Mouse (Mus musculus) forebrain, embryonic 10.5 days (tissue): ENCODE data around the gene Rpl22l1. TPM values are rescaled to one million over a fixed set of nuclear protein-coding genes. Genes with fewer than 3 reads are reported as not detected.

Experiments used
- DNase-seq: peaks from one replicate; pipeline ENCODE4 v3.0.0-alpha.2; 2017; ENCODE audit warnings: low spot score; ENCODE audit errors: extremely low spot score
- H3K27ac ChIP-seq: fragments of 300-500 bp; sonication (generic); 2 replicates; pipeline ENCODE4 v1.5.1; 2016; ENCODE audit warnings: mild to moderate bottlenecking
- H3K27me3 ChIP-seq: fragments of 300-500 bp; sonication (generic); 2 replicates; pipeline ENCODE4 v1.6.1; 2016; ENCODE audit warnings: mild to moderate bottlenecking; ENCODE audit not compliant: poor library complexity, severe bottlenecking
- H3K36me3 ChIP-seq: fragments of 300-500 bp; sonication (generic); replicated peaks from 2 replicates; pipeline ENCODE4 v1.6.1; 2016; ENCODE audit warnings: mild to moderate bottlenecking, moderate library complexity
- H3K4me1 ChIP-seq: fragments of 300-500 bp; sonication (generic); 2 replicates; pipeline ENCODE4 v1.6.1; 2016
- H3K4me3 ChIP-seq: fragments of 300-500 bp; sonication (generic); 2 replicates; pipeline ENCODE4 v1.5.1; 2016; ENCODE audit warnings: mild to moderate bottlenecking, moderate library complexity
- H3K9me3 ChIP-seq: fragments of 300-500 bp; sonication (generic); 2 replicates; pipeline ENCODE4 v1.6.1; 2016; ENCODE audit warnings: mild to moderate bottlenecking, moderate library complexity
- WGBS: fragments of 180-500 bp; shearing (Covaris S2); methylation state at CpG from one replicate; pipeline ENCODE4 v1.1.7; 2016; 5-methylcytosine and 5-hydroxymethylcytosine counted together
- polyA plus RNA-seq: library from polyadenylated mRNA; unstranded; fragments of >200 nt; fragmentation: Nextera tagmentation; extraction: Ambion mirVana; gene quantifications from 2 replicates; pipeline ENCODE4 v1.2.1, GENCODE M21; 2016

Gene Rpl22l1
- polyA plus RNA-seq, 1 experiment from 2014 or later = 338 TPM

DNA sequence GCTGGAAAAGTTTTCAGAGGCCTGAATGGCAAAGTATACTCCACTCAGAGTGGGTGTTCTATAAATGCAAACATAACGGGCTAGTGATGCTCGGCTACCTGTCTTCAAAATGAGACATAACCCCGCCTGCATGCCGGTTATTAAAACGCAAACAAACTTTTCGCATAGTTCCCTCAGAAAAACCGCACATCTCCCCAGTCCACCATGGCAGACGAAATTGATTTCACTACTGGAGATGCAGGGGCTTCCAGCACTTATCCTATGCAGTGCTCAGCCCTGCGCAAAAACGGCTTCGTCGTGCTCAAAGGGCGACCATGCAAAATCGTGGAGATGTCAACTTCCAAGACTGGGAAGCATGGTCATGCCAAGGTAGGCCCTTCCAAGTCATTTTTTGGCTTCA lies 23.4 kb upstream of the Rpl22l1 start:
- no peak for DNase-seq
- peaks cover 8% of the 10 kb centered on the region; the same call in 1 of the 2 replicates for H3K9me3 ChIP-seq
- peaks cover 31% of the 10 kb centered on the region for H3K27me3 ChIP-seq
- peak overlapping the region; percentile 83 for H3K4me3 ChIP-seq
- H3K36me3 ChIP-seq = 0 out of 2 replicates have a peak, but pooled peaks cover 5% of the 10 kb centered on the region
- peak overlapping the region; percentile 83 for H3K27ac ChIP-seq
- peaks cover 16% of the 10 kb centered on the region for H3K4me1 ChIP-seq
- WGBS = 21% methylated on average over 14 of the region's 14 CpGs

DNA sequence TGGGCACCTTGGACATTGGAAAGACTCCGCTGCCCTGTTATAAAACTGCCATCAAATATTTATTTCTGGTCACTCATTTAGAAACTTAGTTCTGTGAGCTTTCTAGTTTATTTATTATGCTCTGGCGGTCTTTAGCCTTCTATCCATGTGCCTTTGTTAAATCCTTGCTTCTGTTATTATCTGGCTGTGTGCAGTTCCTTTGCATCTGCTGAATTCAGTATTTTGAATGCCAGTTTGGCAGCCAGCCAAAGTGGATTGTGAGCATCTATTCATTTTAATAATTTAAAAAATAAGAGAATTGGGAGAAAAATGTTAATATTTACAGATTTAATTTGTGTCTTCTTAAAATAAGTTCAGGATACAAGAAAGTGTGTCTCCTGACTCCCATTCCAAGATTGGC lies 21.1 kb upstream of the Rpl22l1 start:
- Histone ChIP-seq H3K27me3 (peaks cover 30% of the 10 kb centered on the region), H3K27ac (no peak overlapping the region), H3K9me3 (peaks cover 8% of the 10 kb centered on the region; the same call in 1 of the 2 replicates), H3K4me3 (no peak overlapping the region), H3K4me1 (peaks cover 16% of the 10 kb centered on the region), H3K36me3 (0 out of 2 replicates have a peak, but pooled peaks cover 5% of the 10 kb centered on the region)
- WGBS = 94% methylated on average over 2 of the region's 2 CpGs
- no peak for DNase-seq

DNA sequence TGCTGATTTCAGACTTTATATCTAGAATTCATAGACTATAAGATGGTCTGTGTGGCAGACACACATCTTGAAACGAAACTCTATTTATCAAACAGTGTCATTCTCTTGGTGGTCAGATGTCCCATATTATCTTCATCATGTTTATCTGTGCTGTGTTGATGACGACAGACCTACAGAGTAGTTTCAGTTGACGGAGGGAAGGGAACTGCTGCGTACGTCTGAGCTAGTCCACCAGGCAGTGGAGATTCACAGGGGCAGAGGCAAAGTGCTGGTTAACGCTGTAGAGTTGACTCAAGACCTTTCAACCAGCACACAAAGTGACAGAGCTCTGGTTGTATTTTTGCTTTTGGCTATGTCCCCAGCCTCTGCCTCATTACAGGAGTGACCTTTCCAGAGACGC lies 10.4 kb upstream of the Rpl22l1 start:
- 90% methylated on average over 7 of the region's 7 CpGs for WGBS
- Histone ChIP-seq H3K27ac (no peak overlapping the region), H3K4me3 (no peak overlapping the region), H3K9me3 (no peaks in the 10 kb centered on the region), H3K36me3 (no peaks in the 10 kb centered on the region), H3K4me1 (no peaks in the 10 kb centered on the region), H3K27me3 (no peaks in the 10 kb centered on the region)
- DNase-seq = no peak

DNA sequence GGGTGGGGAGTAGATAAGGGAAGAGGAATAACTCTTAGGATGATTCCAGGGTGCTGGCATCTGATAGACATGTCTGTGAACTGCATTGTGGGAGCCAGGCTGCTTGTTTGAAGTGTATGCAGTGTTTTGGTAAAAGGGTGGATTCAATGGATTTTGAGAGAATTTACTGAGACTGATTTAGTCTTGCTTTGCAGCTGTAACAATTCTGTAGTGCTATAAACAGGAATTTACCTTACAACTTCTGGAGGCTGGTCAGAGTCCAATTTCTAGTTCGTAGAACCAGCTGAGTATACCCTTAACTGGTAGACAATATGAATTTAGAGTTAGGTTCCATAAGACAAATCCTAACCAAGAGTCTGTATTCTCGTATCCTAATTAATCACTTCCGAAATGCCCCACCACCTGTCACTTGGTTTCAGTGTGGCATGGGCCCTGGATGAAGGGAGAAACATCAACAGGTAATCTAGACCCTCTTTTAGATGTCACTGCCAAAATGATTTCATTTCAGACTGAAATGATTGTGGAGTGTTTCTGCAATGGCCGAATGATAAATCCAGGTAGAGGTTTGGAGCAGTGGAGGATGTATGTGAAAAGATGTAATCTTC lies 2.9 kb downstream of the Rpl22l1 start:
- H3K9me3 ChIP-seq = no peaks in the 10 kb centered on the region
- 89% methylated on average over 4 of the region's 4 CpGs for WGBS

DNA sequence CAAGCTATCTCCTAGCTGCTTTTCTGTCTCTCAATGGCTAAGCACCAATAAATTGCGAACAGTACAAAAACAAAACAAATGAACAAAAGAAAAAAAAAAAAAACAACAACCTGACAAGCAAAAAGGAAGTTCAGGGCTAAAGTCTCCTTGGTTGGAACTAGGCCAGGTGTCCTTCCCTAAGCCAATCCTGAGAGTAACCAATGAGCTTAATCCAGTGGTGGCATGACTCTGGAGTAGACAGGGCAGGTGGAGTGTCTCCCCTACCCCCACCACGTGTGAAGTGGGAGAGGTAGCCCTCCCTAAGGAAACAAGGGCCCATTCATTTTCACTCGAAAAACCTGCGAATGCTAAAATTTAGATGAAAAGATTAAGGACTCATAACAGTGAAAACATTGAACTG lies 6.2 kb downstream of the Rpl22l1 start:
- peaks cover 29% of the 10 kb centered on the region for H3K36me3 ChIP-seq
- no peak overlapping the region for H3K27ac ChIP-seq
- no peaks in the 10 kb centered on the region for H3K27me3 ChIP-seq
- H3K4me1 ChIP-seq = peaks cover 4% of the 10 kb centered on the region
- no peak overlapping the region for H3K4me3 ChIP-seq
- 83% methylated on average over 4 of the region's 4 CpGs for WGBS
- H3K9me3 ChIP-seq = no peaks in the 10 kb centered on the region
- DNase-seq = no peak

More for the DNA sequence above, 2.9 kb downstream of the Rpl22l1 start:
- Histone ChIP-seq H3K4me1 (peaks cover 15% of the 10 kb centered on the region), H3K27me3 (no peaks in the 10 kb centered on the region), H3K36me3 (peaks cover 31% of the 10 kb centered on the region), H3K4me3 (no peak overlapping the region), H3K27ac (no peak overlapping the region)
- no peak for DNase-seq

DNA sequence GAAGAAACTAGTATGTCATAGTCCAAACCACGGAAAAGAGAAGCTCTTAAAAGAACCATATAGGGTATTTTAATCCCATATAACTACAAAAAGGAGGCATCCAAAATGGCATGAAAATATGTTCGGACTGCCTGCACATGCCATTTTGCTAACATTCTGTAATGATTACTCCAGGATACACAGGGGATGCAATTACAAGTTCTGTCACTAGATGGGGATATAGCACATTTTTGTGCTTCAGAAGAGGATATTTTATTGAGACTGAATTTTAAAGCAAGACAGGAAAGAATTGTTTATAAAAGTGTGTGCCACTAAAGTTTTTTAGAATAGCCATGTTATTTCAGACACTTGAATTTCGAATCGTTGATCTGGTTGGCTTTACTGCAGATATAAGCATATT lies 9.1 kb downstream of the Rpl22l1 start:
- Histone ChIP-seq H3K4me1 (no peaks in the 10 kb centered on the region), H3K27me3 (no peaks in the 10 kb centered on the region), H3K36me3 (0 out of 2 replicates have a peak, but pooled peaks cover under 1% of the 10 kb centered on the region), H3K27ac (no peak overlapping the region), H3K9me3 (no peaks in the 10 kb centered on the region), H3K4me3 (no peak overlapping the region)
- 17% methylated on average over 4 of the region's 4 CpGs for WGBS
- DNase-seq = no peak

DNA sequence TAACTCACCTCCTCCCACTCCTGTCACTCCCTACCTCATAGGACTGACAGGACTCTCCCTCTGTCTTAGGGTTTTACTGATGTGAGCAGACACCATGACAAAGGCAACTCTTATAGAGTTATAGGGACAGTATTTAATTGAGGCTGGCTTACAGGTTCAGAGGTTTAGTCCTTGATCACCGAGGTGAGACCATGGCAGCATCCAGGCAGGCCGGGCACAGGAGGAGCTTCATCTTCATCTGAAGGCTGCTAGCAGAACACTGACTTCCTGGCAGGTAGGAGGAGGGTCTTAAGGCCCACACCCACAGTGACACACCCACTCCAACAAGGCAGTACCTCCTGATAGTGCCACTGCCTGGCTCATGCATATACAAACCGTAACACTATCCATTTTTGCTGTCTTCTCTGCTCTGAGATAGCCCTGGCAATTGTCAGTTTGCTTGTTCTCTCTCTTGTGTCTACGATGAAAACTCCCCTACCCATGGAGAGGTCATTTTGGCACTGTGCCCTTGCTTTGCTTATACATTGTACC lies 10.8 kb downstream of the Rpl22l1 start:
- H3K9me3 ChIP-seq = no peaks in the 10 kb centered on the region
- H3K36me3 ChIP-seq = no peaks in the 10 kb centered on the region
- DNase-seq = no peak
- H3K27me3 ChIP-seq = no peaks in the 10 kb centered on the region
- WGBS = 80% methylated on average over 4 of the region's 4 CpGs
- no peak overlapping the region for H3K27ac ChIP-seq
- no peaks in the 10 kb centered on the region for H3K4me1 ChIP-seq
- no peak overlapping the region for H3K4me3 ChIP-seq

DNA sequence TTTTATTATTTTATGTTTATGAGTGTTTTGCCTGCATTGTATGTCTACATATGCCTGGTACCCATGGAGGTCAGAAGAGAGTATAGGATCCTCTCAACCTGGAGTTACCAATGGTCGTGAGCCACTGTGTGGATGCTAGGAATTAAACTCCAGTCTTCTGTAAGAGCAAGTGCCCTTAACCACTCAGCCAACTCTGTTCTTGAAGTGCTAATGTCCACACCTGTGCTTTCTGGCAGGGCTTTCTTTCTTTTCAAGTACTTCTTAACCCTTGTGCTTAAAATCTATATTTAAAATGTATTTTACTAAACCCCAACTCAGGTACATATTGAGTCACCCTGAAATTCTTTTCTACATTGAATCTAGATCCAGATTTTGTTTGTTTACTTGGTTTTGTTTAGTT lies 21.0 kb downstream of the Rpl22l1 start:
- Histone ChIP-seq H3K9me3 (no peaks in the 10 kb centered on the region), H3K36me3 (no peaks in the 10 kb centered on the region), H3K27me3 (no peaks in the 10 kb centered on the region), H3K4me1 (no peaks in the 10 kb centered on the region), H3K4me3 (no peak overlapping the region), H3K27ac (no peak overlapping the region)
- DNase-seq = no peak
- 92% methylated on average over 1 of the region's 1 CpGs for WGBS

DNA sequence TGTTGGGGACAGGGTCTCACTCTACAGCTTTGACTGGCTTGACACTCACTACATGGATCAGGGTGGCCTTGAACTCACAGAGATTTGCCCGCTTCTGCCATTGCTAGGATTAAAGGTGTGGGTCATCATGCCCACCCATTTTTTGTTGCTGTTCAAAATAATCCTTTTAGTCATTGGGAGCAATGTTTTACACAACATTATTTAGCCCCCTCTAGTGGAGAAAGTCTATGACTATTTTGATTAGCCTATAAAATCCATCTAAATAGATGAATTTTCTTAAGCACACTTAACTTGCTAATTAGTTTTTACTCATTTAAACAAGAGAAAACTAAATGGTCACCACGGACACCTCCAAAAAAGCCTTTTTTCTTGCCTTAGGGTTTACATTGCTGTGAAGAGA lies 22.4 kb downstream of the Rpl22l1 start:
- H3K4me1 ChIP-seq = no peaks in the 10 kb centered on the region
- no peaks in the 10 kb centered on the region for H3K36me3 ChIP-seq
- WGBS = 85% methylated on average over 2 of the region's 2 CpGs
- no peaks in the 10 kb centered on the region for H3K9me3 ChIP-seq
- DNase-seq = no peak
- no peak overlapping the region for H3K27ac ChIP-seq
- no peak overlapping the region for H3K4me3 ChIP-seq
- H3K27me3 ChIP-seq = no peaks in the 10 kb centered on the region

DNA sequence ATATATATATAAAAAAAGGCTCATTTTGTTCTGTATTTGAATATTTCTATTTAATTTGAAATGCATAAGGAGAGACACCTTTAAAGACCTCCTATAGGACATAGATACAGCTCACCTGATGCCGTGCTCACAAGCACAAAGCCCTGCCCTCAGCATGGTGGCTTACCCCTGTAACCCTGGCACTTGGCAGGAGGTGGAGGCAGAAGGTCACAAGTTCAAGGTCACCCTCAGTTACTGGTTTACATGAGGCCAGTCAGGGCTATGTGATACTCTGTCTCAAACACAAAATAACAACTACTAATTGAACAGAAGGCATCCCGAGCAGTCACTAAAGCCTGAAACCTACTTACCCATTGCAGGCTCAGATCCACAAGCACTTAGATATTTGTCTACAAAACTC lies 24.2 kb downstream of the Rpl22l1 start:
- Histone ChIP-seq H3K4me1 (no peaks in the 10 kb centered on the region), H3K36me3 (no peaks in the 10 kb centered on the region), H3K27ac (no peak overlapping the region), H3K4me3 (no peak overlapping the region), H3K9me3 (no peaks in the 10 kb centered on the region), H3K27me3 (no peaks in the 10 kb centered on the region)
- WGBS = 85% methylated on average over 2 of the region's 2 CpGs
- DNase-seq = no peak

DNA sequence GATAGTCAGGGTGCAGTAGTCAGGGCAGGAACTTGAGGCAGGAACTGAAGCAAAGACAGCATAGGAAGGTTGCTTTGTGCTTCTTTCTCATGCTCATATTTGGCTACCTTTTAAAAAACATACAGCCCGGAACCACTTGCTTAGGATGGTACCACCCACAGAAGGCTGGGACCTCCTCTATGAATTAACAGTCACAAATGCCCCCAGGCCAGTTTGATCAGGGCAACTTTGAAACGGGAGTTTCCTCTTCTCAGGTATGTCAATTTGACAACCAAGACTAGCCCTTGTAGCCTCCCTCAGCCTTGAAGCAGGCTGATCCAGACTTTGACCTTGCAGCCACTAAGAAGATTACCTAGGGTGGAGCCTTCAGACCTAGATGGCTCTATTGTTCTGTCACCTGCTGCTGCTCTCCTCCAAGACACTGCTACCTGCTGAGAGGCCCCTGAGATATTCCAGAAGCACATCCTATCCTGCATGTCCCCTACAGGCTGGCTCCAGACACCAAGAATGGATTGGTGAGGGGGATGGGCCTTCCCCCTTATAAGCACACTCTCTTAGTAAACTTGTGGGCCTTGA lies 31.6 kb downstream of the Rpl22l1 start:
- 76% methylated on average over 2 of the region's 2 CpGs for WGBS
- peaks cover 3% of the 10 kb centered on the region for H3K4me1 ChIP-seq
- H3K36me3 ChIP-seq = no peaks in the 10 kb centered on the region
- DNase-seq = no peak
- H3K9me3 ChIP-seq = no peaks in the 10 kb centered on the region
- H3K4me3 ChIP-seq = no peak overlapping the region
- H3K27me3 ChIP-seq = no peaks in the 10 kb centered on the region
- H3K27ac ChIP-seq = no peak overlapping the region

DNA sequence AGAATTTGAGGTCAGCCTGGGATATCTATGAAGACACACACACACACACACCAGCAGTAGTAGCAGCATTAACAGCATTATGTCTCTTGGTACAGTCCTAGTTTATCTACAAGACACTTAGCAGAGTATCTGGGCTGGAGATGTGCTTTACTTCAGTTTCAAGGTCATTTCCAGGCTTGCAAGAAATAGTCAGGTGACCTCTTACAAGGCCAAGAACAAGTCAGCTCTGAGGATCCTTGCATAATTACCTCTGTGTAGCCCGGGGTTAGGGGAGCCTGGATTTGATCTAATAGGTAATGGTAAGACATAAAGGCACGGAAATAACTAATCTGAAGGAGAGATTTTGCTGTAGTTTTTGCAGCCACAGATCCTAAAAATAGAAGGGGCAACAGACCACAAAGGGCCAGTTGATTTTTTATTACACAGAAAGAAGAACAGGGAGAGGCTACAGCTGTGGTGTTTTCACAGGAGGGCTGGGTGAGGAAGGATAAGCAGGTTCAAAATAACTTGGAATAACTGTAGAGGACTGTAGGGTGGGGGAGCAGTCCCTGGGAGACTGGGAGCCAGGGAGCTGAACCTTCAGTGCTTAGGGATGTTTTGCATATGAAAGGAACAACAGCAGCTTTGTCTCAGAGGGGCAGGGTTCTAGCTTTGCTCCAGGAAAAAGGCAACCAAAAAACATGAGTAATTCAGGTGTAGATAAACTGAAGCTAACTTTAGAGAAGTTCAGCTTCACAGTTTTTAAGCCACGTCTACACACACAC lies 36.8 kb downstream of the Rpl22l1 start:
- H3K36me3 ChIP-seq = no peaks in the 10 kb centered on the region
- H3K27ac ChIP-seq = peak overlapping the region; percentile 51
- peaks cover 21% of the 10 kb centered on the region for H3K4me1 ChIP-seq
- H3K27me3 ChIP-seq = no peaks in the 10 kb centered on the region
- no peak for DNase-seq
- WGBS = 32% methylated on average over 3 of the region's 3 CpGs
- H3K9me3 ChIP-seq = no peaks in the 10 kb centered on the region
- no peak overlapping the region for H3K4me3 ChIP-seq

DNA sequence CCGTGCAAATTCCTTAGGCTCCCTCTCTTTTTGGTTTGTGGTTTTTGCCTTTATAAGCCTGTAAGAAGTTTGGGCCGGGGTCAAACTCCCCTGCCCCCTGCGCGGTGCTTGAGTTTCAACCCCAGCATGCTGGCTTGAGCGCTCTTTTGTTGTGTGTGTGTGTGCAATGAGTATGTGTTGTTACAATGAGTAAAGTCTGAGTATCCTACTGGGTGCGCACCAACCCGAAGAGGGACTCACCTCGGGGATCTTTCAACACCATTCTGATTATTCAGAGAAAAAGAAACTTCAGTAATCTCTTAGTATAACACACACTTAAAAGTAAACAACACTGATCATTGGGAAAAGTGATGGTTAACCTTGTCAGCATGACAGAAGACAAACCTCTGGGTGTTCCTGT lies 38.0 kb downstream of the Rpl22l1 start:
- Histone ChIP-seq H3K27ac (no peak overlapping the region), H3K36me3 (no peaks in the 10 kb centered on the region), H3K9me3 (no peaks in the 10 kb centered on the region), H3K4me3 (no peak overlapping the region), H3K27me3 (no peaks in the 10 kb centered on the region), H3K4me1 (peaks cover 21% of the 10 kb centered on the region)
- no peak for DNase-seq
- WGBS = 53% methylated on average over 8 of the region's 8 CpGs
